Mouse (Mus musculus): ENCODE results near the gene Capn8.

- peak; percentile 83 for TF ChIP-seq CTCF (IDR thresholded peaks at IDR 0.05; ENCODE audit: low read depth)
- no peak for TF ChIP-seq EP300 (IDR thresholded peaks at IDR 0.05; ENCODE audit: low read depth)
These were observed 11.0 kb upstream of the Capn8 start for GRCm38 (mm10) chr1:182553649-182554375.

All from liver, postnatal 0 days (tissue).